Mouse (Mus musculus) midbrain, embryonic 11.5 days (tissue): ENCODE results near the gene Olfr1360. TPM values are rescaled to one million over a fixed set of nuclear protein-coding genes. Genes with fewer than 3 reads are reported as not detected.
"Not testable (repeated sequence)": the region's sequence is repeated elsewhere in the genome, so short reads cannot be mapped to it uniquely, and the experiment has no call there.

Source experiments
- ATAC-seq: fragments of 200-750 bp; cut with Nextera tagmentation; 2 replicates; pipeline ENCODE4 v1.8.0; 2017; ENCODE audit warnings: moderate TSS enrichment, moderate library complexity; ENCODE audit not compliant: low FRiP score
- DNase-seq: peaks from one replicate; pipeline ENCODE4 v3.0.0; 2015; ENCODE audit warnings: low spot score; ENCODE audit errors: missing footprints
- H3K27ac ChIP-seq: fragments of 300-500 bp; sonication (generic); 2 replicates; pipeline ENCODE4 v1.5.1; 2014; ENCODE audit warnings: low read depth, low read length
- H3K27me3 ChIP-seq: fragments of 300-500 bp; sonication (generic); 2 replicates; pipeline ENCODE4 v1.6.1; 2014; ENCODE audit warnings: mild to moderate bottlenecking, low read length, moderate library complexity, mixed read lengths; ENCODE audit not compliant: control insufficient read depth, insufficient read depth
- H3K36me3 ChIP-seq: fragments of 300-500 bp; sonication (generic); 2 replicates; pipeline ENCODE4 v1.6.1; 2014; ENCODE audit warnings: mild to moderate bottlenecking, low read length, moderate library complexity, mixed read lengths; ENCODE audit not compliant: control insufficient read depth, insufficient read depth
- H3K4me1 ChIP-seq: fragments of 300-500 bp; sonication (generic); 2 replicates; pipeline ENCODE4 v1.6.1; 2014; ENCODE audit warnings: low read length; ENCODE audit not compliant: control insufficient read depth, insufficient read depth
- H3K4me2 ChIP-seq: fragments of 300-500 bp; sonication (generic); 2 replicates; pipeline ENCODE4 v1.6.1; 2014; ENCODE audit warnings: mild to moderate bottlenecking, moderate library complexity
- H3K4me3 ChIP-seq: fragments of 300-500 bp; sonication (generic); 2 replicates; pipeline ENCODE4 v1.5.1; 2014; ENCODE audit warnings: low read depth, low read length
- H3K9ac ChIP-seq: fragments of 300-500 bp; sonication (generic); 2 replicates; pipeline ENCODE4 v1.6.1; 2014; ENCODE audit warnings: low read length
- H3K9me3 ChIP-seq: fragments of 300-500 bp; sonication (generic); 2 replicates; pipeline ENCODE4 v1.6.1; 2016; ENCODE audit warnings: low read length; ENCODE audit not compliant: control insufficient read depth
- WGBS: fragments of 180-500 bp; shearing (Covaris S2); extraction: QIAGEN DNeasy Blood & Tissue Kit; methylation state at CpG from one replicate; pipeline ENCODE4 v1.1.7; 2014; 5-methylcytosine and 5-hydroxymethylcytosine counted together
- polyA plus RNA-seq: library from polyadenylated mRNA; unstranded; fragments of >200 nt; fragmentation: Nextera tagmentation; extraction: Ambion mirVana; gene quantifications from 2 replicates; pipeline ENCODE4 v1.2.1, GENCODE M21; 2014

The Olfr1360 gene
- not detected in 2 replicates for polyA plus RNA-seq

DNA sequence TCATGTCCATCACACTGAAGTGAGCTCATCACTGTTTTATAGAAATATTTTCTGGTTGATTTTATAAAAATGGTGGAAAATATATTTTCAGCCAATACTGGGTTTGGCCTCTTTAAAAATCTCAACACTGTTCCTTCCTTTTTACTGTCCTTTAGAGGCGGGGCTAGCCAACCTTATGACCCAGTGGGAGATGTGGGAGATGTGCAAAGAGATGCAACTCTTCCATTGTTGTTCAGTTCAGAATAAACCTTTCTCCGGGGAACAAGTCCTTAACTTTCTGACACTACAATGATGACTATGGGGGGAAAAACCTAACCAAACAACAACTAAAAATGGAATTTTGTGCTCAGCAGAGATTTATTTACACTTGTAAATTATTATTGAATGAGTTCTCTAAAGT, at the start of gene Olfr1360:
Olfr1360 (minus strand) TSS at position 101 of the 400 bp plus-strand sequence.
- 87% methylated on average over 2 of the region's 2 CpGs for WGBS

DNA sequence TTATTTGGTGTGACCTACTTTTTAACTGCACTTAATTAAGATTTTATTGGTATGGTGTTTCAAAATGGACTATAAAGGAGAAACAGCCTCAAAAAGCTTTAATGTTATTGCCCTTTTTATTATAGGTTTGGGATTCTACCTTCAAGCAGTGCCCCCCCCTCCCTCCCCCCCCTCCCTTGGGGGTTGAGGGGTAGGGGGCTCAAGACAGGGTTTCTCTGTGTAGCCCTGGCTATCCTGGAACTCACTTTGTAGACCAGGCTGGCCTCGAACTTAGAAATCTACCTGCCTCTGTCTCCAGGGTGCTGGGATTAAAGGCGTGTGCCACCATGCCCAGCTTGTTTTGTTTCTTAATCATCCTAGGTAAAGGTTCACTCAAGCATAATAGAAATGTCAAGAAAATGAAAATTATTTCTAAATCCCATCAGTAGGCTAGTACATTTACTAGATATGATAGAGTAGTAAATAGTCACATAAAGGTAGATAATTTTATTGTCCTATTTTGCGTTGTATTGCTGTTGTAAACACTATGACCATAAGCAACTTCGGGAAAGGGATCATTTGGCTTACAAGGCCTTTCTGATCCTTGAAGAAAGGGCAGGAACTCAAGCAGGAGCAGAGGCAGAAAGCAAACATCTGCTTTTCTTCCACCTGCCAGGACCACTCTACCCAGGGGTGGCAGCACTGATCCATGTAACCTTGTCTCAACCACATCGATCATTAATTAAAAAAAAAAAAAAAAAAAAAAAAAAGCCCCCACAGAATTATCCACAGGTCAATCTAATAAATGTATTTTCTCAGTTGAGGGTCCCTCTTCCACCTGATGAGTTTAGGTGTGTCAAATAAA, 46.0 kb upstream of the Olfr1360 start:
- no peak overlapping the region for H3K4me3 ChIP-seq
- H3K9me3 ChIP-seq, result no peaks in the 10 kb centered on the region
- WGBS, result 33% methylated on average over 5 of the region's 5 CpGs
- H3K27me3 ChIP-seq, result no peaks in the 10 kb centered on the region
- DNase-seq (peak; percentile 85), ATAC-seq (no peak)
- peak overlapping the region; percentile 49 for H3K4me2 ChIP-seq
- peaks cover 22% of the 10 kb centered on the region for H3K4me1 ChIP-seq
- peak overlapping the region; percentile 94 for H3K27ac ChIP-seq
- peak overlapping the region; percentile 58; the same call in 1 of the 2 replicates for H3K9ac ChIP-seq
- H3K36me3 ChIP-seq, result no peaks in the 10 kb centered on the region

More for the DNA sequence above, at the start of gene Olfr1360:
- no peaks in the 10 kb centered on the region for H3K27me3 ChIP-seq
- H3K9me3 ChIP-seq, result no peaks in the 10 kb centered on the region
- H3K4me3 ChIP-seq, result no peak within 1 kb of the TSS
- DNase-seq (no peak), ATAC-seq (no peak)
- no peak within 1 kb of the TSS for H3K27ac ChIP-seq
- H3K36me3 ChIP-seq, result no peaks in the 10 kb centered on the region
- no peak within 1 kb of the TSS for H3K9ac ChIP-seq
- no peak within 1 kb of the TSS for H3K4me2 ChIP-seq
- no peaks in the 10 kb centered on the region for H3K4me1 ChIP-seq

DNA sequence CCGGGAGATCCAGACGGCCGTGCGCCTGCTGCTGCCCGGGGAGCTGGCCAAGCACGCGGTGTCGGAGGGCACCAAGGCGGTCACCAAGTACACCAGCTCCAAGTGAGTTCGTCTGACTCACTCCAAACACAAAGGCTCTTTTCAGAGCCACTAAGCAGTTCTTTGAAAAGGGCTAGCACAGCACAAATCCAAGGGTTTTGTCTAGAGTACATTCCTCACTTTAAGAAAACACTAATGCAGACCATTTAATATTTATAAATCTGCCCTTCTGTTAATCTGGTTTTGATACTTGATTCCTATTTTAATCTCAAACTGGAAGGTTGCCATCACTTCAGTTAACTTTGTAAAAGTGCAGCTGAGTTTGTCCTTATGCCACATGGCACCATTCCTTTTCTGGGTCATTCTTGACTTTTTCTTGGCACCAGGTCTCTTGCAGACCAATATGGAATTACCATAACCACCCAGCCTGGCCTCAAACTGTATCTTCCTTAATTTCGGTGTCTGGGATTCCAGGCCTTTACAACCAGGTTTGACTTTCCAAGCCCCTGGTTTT, 45.2 kb upstream of the Olfr1360 start:
- peak overlapping the region; percentile 28 for H3K4me3 ChIP-seq
- ATAC-seq (peak; percentile 34), DNase-seq (peak; percentile 95)

DNA sequence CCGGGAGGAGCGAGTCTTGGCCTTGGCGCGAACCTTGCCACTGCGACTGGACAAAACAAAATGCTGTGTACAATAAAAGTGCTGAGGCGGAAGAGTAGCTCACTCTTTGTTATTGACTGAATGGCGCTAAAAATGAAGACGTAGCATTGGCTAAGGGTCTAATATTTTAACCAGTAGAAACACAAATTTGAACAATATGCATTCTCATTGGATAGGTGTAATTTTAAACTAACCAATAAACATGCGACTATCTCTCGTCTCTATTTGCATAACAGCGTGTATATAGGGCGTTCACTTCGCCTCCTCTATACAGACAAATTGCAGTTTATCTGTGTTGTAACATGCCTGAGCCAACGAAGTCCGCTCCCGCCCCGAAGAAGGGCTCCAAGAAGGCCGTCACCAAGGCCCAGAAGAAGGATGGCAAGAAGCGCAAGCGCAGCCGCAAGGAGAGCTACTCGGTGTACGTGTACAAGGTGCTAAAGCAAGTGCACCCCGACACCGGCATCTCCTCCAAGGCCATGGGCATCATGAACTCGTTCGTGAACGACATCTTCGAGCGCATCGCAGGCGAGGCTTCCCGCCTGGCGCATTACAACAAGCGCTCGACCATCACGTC, 44.7 kb upstream of the Olfr1360 start, which contains the start of gene Hist1h2bm:
Hist1h2bm (plus strand) TSS at position 288 of the 616 bp plus-strand sequence.
- WGBS, result 0% methylated on average over 37 of the region's 37 CpGs
- peak within 1 kb of the TSS; percentile 76 for H3K9ac ChIP-seq
- peaks cover 12% of the 10 kb centered on the region for H3K4me1 ChIP-seq
- not testable (repeated sequence) for H3K9me3 ChIP-seq, H3K27me3 ChIP-seq, H3K36me3 ChIP-seq
- peak within 1 kb of the TSS; percentile 49 for H3K4me2 ChIP-seq
- H3K27ac ChIP-seq, result peak within 1 kb of the TSS; percentile 94
- peak; percentile 94 for ATAC-seq
- peak; percentile 98 for DNase-seq
- peak within 1 kb of the TSS; percentile 28 for H3K4me3 ChIP-seq

More for the DNA sequence above, 45.2 kb upstream of the Olfr1360 start:
- Histone ChIP-seq H3K27me3 (no peaks in the 10 kb centered on the region), H3K36me3 (no peaks in the 10 kb centered on the region), H3K27ac (peak overlapping the region; percentile 94), H3K4me2 (peak overlapping the region; percentile 49), H3K9me3 (no peaks in the 10 kb centered on the region), H3K9ac (peak overlapping the region; percentile 58), H3K4me1 (peaks cover 18% of the 10 kb centered on the region)
- WGBS, result 3% methylated on average over 11 of the region's 11 CpGs

DNA sequence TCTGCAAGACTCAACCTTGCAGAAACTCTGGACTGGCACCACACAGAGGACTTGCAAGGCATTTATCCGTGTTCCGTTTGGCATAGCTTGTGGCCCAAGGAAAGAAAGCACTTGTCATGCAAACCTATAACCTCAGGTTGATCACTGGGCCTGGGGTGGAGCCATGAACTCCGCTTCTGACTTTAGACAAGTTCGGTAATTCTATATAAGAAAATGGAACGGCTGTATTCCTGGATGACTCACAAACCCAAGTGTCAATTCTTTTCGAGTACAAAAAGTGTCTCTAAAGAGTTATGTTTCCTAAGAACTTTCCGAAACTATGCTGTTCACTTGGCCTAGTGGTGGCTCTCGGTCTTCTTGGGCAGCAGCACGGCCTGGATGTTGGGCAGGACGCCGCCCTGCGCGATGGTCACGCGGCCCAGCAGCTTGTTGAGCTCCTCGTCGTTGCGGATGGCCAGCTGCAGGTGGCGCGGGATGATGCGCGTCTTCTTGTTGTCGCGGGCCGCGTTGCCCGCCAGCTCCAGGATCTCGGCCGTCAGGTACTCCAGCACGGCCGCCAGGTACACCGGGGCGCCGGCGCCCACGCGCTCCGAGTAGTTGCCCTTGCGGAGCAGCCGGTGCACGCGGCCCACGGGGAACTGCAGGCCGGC, 44.0 kb upstream of the Olfr1360 start:
- peak overlapping the region; percentile 94 for H3K27ac ChIP-seq
- not testable (repeated sequence) for H3K9me3 ChIP-seq, H3K36me3 ChIP-seq, H3K27me3 ChIP-seq
- 3% methylated on average over 17 of the region's 44 CpGs for WGBS
- peak; percentile 90 for DNase-seq
- peaks cover 14% of the 10 kb centered on the region for H3K4me1 ChIP-seq
- peak; percentile 18 for ATAC-seq
- H3K4me2 ChIP-seq, result peak overlapping the region; percentile 49
- peak overlapping the region; percentile 28 for H3K4me3 ChIP-seq
- H3K9ac ChIP-seq, result peak overlapping the region; percentile 76

DNA sequence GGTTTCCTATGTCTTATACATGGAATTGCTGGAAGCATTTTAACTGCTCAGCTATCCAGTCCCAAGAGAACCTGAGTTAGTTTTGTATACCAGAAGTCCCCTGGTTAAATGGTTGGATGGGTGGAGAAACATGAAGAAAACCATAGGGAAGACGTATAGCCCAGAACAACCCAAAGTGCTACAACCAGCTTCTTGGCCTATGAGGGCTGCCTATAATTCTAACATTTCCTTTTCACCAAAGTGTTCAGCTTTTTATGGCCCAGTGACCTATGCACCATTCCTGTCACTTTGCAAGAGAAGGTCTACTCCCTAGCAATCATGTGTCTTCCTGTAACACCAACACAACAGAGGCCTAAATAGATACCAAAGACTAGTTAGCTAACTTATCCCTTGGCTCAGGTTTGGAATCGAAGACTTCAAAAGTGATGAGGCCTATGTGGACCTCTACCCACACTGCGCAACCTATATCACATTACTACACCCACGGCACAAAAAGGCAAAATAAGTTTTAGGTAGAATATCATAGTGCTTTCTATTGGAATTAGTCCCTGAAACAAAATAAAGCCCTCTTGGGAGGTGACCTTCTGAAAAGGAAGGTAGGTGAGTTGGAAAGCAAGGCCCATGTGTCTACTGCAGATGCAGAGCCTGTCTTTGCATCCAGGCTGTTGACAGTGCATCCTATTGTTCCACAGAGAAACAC, 41.3 kb upstream of the Olfr1360 start:
- H3K27me3 ChIP-seq, result no peaks in the 10 kb centered on the region
- 57% methylated on average over 4 of the region's 4 CpGs for WGBS

DNA sequence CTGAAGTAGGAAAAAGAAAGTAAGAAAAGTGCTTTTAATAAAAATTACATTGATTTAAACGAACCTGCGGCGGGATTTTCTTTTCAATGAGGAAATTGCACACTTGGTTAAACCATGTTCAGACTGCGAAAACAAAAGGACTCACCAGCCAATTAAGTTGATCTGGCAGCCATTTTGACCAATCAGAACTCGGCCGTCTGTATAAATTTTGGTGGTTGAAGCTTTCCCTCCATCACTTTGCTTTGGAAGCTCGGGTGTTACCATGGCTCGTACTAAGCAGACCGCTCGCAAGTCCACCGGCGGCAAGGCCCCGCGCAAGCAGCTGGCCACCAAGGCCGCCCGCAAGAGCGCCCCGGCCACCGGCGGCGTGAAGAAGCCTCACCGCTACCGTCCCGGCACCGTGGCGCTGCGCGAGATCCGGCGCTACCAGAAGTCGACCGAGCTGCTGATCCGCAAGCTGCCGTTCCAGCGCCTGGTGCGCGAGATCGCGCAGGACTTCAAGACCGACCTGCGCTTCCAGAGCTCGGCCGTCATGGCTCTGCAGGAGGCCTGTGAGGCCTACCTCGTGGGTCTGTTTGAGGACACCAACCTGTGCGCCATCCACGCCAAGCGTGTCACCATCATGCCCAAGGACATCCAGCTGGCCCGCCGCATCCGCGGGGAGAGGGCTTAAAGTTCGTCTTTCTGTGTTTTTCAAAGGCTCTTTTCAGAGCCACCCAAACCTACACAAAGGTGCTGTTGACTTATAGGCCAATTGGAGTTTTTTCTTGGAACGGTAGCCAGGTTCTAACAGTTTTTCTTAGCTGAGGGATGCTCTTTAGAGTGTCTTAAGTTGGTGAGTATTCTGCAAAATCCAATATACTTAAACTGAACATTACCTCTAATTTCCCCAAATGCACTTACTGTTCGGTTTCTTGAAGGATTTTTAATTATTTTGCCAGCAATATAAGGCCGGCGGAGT, 40.5 kb upstream of the Olfr1360 start, which contains the start of gene Hist1h3h:
Hist1h3h (plus strand) TSS at position 263 of the 961 bp plus-strand sequence.
- DNase-seq (peak; percentile 99), ATAC-seq (peak; percentile 54)
- not testable (repeated sequence) for H3K9me3 ChIP-seq, H3K27me3 ChIP-seq, H3K36me3 ChIP-seq
- Histone ChIP-seq H3K9ac (peak within 1 kb of the TSS; percentile 84), H3K4me3 (peak within 1 kb of the TSS; percentile 44), H3K4me2 (peak within 1 kb of the TSS; percentile 89), H3K4me1 (peaks cover 20% of the 10 kb centered on the region), H3K27ac (peak within 1 kb of the TSS; percentile 94)
- WGBS, result under 1% methylated on average over 25 of the region's 56 CpGs

More for the DNA sequence above, 41.3 kb upstream of the Olfr1360 start:
- Histone ChIP-seq H3K4me1 (peaks cover 22% of the 10 kb centered on the region), H3K4me2 (peak overlapping the region; percentile 70), H3K9me3 (no peaks in the 10 kb centered on the region), H3K27ac (peak overlapping the region; percentile 88), H3K4me3 (peak overlapping the region; percentile 32), H3K36me3 (no peaks in the 10 kb centered on the region), H3K9ac (peak overlapping the region; percentile 77)
- ATAC-seq (no peak), DNase-seq (peak; percentile 93)
